Mouse (Mus musculus) olfactory bulb, adult 2 months (tissue): ENCODE results near the gene Vil1.

Source experiments
- CTCF ChIP-seq: fragments of 200-500 bp; IDR thresholded peaks from 2 replicates; pipeline ENCODE4 v1.5.1; 2012; ENCODE audit warnings: low read depth, mild to moderate bottlenecking, low read length, moderate library complexity; ENCODE audit not compliant: insufficient read depth
- POLR2A ChIP-seq: fragments of 200-500 bp; IDR thresholded peaks from 2 replicates; pipeline ENCODE4 v1.6.1; 2012; ENCODE audit warnings: mild to moderate bottlenecking, low read depth, low read length, moderate library complexity; ENCODE audit not compliant: insufficient read depth

DNA sequence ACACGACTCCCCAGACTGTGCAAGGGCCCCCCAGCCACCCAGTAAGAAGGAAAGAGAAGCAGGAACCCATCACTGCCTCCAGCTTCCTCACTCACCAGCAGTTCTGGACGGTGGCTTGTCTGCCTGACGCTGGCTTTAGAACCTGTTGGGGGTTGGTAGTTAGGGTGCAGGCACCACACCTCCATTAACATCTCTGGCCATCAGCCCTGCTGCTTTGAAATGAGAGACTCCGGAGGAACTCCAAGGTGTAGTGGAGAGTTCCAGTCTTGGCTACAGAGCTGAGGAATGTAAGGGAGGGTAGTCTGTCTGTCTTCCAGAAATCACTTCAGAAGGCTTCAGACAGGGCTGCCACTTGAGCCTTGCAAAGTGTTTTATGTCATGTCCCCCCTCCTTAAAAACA, 39.1 kb upstream of the Vil1 start:
- TF ChIP-seq POLR2A (no peak), CTCF (no peak)
